Mouse (Mus musculus): ENCODE measurements around the gene Relb.
A peak's percentile ranks its signal among the peaks of the same experiment; 100 is the strongest.

Relb gene

GRCm38 (mm10) chr7:19629361-19629734, at the start of gene Relb:
Relb (minus strand) TSS chr7:19629438.
- DNase-seq (ENCODE audit: low spot score) = peak; percentile 84

- DNase-seq (ENCODE audit: low spot score) = no peak
Measured at GRCm38 (mm10) chr7:19678901-19679300, 49.7 kb upstream of the Relb start.

- DNase-seq (ENCODE audit: low spot score) = no peak
Measured at GRCm38 (mm10) chr7:19677872-19678271, 48.6 kb upstream of the Relb start, which contains the start of gene Apoc2. Apoc2 (minus strand) TSS chr7:19677941.

- no peak for DNase-seq (ENCODE audit: low spot score)
Measured at GRCm38 (mm10) chr7:19676662-19677061, 47.4 kb upstream of the Relb start.

- peak; percentile 43 for DNase-seq (ENCODE audit: low spot score)
Measured at GRCm38 (mm10) chr7:19675824-19676223, 46.6 kb upstream of the Relb start.

DNA sequence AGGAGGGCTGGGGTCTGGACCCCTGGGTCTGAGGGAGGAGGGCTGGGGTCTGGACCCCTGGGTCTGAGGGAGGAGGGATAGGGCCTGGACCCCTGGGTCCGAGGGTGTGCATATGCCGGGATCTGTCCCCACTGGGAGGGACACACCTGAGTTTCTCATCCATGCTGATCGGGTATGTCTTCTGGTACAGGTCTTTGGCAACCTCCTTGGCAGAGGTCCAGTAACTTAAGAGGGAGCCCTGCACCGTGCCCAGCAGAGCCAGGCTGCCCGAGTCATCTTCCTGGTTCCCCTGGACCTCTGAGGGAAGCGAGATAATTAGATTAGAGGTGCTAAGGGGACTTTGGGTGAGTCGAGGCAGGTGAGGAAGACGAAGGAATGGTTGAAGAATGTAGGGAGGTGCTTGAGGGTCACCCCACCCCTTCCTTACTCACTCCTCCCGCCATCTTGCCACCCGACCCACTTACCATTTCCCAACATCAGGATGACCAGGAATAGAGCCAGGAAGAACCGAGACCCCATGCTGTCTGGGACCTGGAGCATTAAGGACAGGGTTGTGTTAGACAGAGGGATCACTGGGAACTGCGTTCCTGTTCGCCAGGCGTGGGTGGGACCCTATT, 44.0 kb upstream of the Relb start:
- no peak for DNase-seq (ENCODE audit: low spot score)

DNA sequence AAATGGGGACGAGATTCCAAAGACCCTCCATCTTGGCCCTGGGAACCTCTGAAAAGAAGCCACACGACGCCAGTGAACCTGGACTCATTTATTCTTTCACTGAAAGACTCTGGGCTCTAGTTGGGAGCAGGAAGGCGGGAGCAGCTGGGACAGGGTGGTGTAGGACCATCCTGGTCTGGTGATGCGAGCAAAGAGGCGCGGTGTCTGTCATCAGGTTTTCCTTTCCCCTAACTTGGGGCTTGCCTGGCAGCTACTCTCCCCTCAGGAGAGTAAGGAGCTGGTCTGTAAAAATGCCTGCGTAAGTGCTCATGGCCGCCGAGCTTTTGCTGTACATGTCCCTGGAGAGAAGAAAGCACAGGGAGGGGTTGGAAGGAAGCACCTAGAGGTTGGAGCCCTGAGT, 42.3 kb upstream of the Relb start:
- DNase-seq (ENCODE audit: low spot score) = no peak

GRCm38 (mm10) chr7:19668947-19669721, 39.9 kb upstream of the Relb start:
- peak; percentile 97 for DNase-seq (ENCODE audit: low spot score)

- no peak for DNase-seq (ENCODE audit: low spot score)
Measured at GRCm38 (mm10) chr7:19667434-19667833, 38.2 kb upstream of the Relb start.

DNA sequence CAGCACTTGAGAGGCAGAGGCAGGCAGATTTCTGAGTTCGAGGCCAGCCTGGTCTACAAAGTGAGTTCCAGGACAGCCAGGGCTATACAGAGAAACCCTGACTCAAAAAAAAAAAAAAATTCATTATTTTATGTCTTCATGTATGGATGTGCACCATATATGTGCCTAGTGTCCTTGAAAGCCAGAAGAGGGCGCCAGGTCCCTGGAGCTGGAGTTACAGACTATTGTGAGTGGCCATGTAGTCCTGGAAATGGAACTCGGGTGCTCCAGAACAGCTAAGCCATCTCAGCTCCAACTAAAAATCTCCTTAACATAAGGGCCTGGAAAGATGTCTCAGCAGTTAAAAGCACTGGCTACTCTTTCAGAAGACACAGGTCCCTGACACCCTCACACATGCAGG, 37.5 kb upstream of the Relb start:
- peak; percentile 14 for DNase-seq (ENCODE audit: low spot score)

- DNase-seq (ENCODE audit: low spot score) = peak; percentile 96
Measured at GRCm38 (mm10) chr7:19664955-19665841, 36.0 kb upstream of the Relb start, which contains the start of gene Clptm1. Clptm1 (minus strand) TSS chr7:19665033.

GRCm38 (mm10) chr7:19664455-19664954, 35.3 kb upstream of the Relb start:
- no peak for DNase-seq (ENCODE audit: low spot score)

DNA sequence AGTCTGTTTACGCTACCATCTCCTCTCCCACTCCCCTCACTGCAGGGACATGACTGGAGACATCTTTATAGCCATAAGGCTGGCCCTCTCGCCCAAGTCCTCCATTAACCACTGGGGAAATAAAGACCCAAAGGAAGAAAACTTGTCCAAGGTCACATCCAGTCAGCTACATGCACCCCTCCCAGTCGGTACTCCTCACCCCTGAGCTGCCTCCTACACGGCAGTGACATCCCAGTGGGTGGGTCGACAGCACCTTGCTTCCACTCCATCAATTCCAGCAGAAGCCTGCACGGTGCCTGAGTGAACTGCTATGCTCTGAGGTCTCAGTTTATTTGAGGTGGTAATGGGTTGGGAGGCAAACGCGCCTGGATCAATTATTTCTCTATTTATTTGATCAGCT, 34.7 kb upstream of the Relb start:
- no peak for DNase-seq (ENCODE audit: low spot score)

- no peak for DNase-seq (ENCODE audit: low spot score)
Measured at GRCm38 (mm10) chr7:19652614-19653013, 23.4 kb upstream of the Relb start.

DNA sequence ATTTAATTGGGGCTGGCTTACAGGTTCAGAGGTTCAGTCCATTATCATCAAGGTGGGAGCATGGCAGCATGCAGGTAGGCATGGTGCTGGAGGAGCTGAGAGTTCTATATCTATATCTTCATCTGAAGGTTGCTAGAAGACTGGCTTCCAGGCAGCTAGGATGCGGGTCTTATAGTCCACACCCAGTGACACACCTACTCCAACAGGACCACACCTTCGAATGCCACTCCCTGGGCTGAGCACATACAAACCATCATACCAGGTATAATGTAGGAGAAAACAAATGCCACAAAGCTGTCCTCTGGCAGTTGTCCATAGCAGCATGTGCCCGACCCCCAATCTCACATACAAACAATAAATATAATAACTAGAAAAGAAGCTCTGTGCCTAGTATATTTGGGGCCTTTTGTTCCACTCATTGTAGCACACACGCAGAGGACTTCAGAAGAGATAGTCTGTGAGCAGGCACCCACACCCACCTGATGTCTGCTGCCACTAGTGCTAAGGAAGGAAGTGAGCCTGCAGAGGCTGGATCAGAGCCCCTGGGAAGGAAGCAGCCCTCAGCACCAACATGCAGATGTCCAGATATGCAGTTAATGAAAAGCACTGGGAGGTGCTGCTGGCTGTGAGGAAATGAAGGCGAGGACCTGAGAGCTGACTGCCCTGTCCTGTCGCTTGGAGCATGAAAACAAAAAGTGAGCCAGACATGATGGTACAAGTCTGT, 22.0 kb upstream of the Relb start:
- DNase-seq (ENCODE audit: low spot score) = no peak

- DNase-seq (ENCODE audit: low spot score) = no peak
Measured at GRCm38 (mm10) chr7:19641223-19641622, 12.0 kb upstream of the Relb start.

- no peak for DNase-seq (ENCODE audit: low spot score)
Measured at GRCm38 (mm10) chr7:19635074-19635827, 6.0 kb upstream of the Relb start.

DNA sequence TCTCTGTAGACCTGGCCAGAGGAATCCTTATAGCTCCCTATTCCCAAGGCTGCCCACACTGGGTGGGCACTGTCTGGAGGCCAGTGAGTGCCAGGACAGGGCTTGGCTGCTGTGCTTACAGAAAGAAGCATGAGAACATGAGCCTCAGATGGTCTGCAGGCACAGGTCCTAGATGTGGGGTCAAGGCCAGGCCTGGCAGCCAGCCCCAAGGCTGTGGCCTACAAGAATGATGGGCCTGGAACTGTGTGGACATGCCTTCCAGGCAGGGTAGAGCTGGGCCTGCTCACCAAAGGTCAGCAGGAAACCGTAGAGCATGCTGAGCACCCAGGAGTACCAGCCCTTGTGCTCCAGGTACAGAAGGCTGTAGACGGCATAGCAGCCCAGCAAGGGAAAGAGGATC, 5.4 kb upstream of the Relb start:
- no peak for DNase-seq (ENCODE audit: low spot score)

DNA sequence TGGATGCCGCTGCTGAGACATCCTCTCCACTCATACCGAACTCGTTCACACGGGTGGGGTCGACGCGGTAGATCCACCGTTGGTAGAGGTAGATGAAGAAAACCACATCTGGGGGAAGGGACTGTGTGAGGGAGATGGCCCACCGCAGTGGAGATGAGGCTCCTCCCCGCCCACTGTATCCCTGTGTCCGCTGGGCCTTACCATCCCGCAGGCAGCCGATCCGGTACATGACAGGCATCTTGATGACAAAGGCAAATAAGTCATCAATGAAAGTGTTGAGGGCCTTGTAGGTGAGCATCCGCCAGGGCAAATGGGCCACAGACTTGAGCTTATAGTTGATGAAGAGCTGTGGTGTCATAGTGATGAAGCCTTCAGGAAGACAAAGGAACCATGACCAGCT, 4.6 kb upstream of the Relb start:
- no peak for DNase-seq (ENCODE audit: low spot score)

- no peak for DNase-seq (ENCODE audit: low spot score)
Measured at GRCm38 (mm10) chr7:19633197-19633596, 4.0 kb upstream of the Relb start.

DNA sequence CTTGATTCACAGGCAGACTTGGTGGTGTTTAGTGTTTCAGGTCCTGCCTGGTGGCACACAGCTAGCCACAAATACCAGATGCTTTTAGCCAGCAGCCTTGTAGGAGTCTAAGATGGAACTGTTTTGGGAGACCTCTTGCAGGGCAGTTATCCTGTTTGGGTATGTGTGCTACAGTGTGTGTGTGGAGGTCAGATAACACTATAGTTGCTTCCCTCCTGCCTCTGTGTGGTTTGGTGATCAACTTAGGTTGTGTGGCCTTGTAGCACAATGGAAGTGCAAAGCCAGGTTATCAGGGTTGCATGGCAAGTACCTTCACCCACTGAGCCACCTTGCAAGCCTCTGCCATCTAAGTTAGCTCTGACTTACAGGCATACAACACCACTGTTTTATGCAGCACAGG, 3.5 kb upstream of the Relb start:
- DNase-seq (ENCODE audit: low spot score) = no peak
